Mouse (Mus musculus): ENCODE data around the gene Syncrip.
"Not testable (repeated sequence)": the region's sequence is repeated elsewhere in the genome, so short reads cannot be mapped to it uniquely, and the experiment has no call there.

Gene Syncrip

DNA sequence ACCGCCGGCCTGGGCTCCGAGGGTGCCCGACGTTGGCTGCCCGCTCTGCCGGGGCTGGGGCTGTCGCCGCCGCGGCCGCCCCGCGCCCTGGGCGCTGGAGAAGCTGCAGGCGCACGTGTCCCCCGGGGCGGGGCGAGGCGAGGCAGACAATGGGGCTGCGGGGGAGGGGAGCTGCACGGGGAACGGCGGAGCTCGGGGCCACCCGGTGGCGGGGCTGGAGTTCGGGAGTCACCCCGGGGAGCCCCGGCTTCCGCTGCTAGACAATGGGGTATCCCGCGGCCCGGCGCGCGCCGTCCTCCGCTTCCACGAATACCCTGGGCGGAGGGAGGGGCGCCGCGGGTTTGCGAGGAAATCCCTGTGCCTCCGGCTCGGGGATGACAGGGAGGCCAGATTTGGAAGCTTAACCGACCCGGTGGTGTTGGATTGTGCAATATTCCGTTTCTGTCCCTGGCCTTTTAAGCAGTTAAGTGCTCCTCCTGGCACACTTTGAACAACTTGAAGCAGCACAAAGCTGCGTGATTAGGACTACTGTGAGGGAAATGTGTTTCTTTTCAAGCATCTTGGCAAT, 539 bp upstream of the Syncrip start:
- no peak for DNase-seq (ENCODE audit: extremely low read depth, low read depth, low spot score)

DNA sequence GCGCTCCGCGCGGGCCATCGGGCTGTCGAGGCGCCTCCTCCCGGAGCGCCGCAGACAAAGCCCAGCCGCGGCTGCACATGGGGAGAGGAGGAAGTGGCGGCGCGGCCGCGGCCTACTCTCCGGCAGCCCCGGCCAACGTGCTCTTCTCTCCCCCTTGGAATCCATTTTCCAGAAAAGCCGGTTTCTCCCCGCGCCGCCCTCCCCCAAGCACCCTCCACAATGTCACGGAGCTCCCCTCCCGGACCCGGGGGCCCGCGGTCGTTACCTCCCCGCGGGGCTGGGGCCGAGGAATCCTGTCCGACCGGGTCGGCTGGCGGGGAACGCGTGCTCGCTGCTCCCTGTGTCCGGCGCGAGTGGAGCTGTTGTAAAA, 598 bp downstream of the Syncrip start:
- no peak for DNase-seq (ENCODE audit: extremely low read depth, low read depth, low spot score)

DNA sequence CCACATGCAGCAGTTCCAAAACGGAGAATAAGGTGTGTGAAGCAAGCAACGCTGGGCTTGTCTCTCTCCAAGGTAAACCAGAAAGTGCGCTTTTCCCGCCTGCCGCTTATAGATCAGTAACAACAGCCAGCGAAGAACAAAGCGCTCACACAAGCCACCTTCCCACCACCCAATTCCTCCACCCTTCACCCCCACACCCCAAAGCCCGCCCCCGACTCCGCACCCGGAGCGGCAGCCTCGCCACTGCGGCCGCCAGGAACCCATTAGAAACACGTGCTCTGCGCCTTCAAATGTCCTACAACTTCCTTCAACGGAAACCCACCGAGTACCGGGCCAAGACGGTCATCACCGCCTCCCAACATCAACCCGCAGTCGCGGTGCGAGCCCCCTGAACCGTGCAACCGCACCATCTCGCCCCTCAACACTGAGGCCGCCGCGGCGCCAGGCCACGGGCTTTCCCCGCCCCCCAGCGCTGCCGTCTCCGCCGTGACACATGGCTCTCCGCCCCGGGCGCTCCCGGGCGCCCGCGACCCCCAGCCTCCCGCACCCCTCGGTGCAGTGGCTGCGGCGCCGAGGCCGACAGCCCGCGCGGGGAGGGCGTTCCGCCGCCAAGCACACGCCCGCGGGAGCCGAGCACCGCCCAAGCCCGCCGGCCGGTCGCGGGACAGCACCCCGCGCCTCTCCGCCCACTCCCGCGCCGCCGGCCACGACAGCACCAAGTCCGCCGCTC, 1.1 kb downstream of the Syncrip start:
- no peak for DNase-seq (ENCODE audit: extremely low read depth, low read depth, low spot score)

DNA sequence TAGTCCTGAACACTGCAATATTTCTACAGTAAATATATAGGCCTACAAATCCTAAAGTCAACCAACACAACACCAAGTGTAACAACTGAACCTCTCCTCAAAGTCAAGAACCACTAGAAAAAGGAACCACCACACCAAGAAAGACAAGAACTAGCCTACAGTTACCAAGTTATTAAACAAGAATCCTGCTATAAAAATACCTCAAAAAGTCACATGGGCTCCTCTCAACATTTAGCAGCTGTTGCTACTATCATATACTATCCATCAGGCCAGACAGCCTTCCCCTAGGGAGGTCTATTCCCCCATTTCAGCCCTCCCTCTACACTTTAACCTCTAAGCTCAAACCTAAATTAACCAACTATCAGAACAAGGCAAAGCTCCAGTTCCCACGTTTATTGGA, 2.3 kb downstream of the Syncrip start:
- no peak for DNase-seq (ENCODE audit: extremely low read depth, low read depth, low spot score)

DNA sequence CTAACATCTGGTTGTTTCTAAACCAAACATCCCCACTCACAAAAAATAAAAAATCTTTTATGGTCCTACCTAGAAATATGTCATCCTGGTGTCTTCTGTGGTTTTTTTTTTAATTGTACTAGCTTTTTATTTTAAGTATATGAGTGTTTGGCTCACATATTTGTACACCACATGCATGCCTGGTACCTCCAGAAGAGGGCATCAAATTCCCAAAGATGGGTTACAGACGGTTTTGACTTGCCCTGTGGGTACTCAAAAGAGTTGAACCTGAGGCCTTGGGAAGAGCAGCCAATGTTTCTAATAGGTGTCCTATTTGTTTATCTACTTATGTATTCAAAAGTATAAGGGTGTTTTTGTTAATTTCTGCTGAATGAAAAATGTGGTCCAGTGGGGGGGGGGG, 6.2 kb downstream of the Syncrip start:
- DNase-seq (ENCODE audit: extremely low read depth, low read depth, low spot score): no peak

DNA sequence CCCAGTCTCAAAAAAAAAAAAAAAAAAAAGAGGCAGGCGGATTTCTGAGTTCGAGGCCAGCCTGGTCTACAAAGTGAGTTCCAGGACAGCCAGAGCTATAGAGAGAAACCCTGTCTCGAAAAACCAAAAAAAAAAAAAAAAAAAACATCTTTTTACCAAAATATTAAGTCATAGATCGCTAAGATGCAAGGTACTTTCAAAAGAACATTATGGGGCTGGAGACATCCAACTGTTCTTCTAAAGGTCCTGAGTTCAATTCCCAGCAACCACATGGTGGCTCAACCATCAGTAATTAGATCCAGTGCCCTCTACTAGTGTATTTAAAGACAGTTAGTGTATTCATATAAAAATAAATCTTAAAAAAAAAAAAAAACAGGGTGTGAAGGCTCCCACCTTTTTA, 21.4 kb downstream of the Syncrip start:
- DNase-seq (ENCODE audit: extremely low read depth, low read depth, low spot score): not testable (repeated sequence)

DNA sequence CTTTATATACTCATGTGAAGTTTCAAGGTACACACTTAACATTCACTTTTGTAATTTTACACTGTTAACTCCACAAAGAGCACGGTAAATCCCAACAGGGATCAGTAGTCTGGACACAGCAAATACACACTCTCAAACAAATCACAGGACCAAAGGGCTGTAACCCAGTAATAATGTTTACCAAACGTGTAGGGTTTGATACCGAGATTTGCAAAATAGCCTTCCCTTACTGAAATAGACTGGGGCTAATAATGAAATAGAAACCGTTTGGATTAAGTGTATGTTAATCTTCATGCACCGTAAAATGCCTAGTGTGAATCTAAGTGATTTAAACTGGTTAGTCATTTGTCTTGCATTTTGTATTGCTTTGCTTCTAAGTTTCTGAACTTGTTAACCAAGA, 42.4 kb downstream of the Syncrip start:
- no peak for DNase-seq (ENCODE audit: extremely low read depth, low read depth, low spot score)

DNA sequence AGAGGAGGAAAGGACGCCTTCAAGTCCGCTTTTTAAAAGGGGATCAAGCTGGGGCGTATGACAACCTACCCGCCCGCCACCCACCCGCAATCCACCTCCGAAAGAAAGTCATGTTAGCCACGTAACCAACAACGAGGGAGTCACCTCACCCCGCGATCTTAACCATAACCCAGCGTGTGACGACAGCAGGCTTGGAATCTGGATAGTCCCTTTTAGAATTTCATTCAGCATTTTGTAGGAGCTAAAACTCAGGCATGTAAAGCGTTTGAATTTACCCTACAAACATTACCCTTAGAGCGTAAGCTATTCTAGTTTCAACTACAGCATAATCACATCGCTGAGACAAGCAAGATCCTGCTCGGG, 43.2 kb downstream of the Syncrip start:
- DNase-seq (ENCODE audit: extremely low read depth, low read depth, low spot score): no peak

DNA sequence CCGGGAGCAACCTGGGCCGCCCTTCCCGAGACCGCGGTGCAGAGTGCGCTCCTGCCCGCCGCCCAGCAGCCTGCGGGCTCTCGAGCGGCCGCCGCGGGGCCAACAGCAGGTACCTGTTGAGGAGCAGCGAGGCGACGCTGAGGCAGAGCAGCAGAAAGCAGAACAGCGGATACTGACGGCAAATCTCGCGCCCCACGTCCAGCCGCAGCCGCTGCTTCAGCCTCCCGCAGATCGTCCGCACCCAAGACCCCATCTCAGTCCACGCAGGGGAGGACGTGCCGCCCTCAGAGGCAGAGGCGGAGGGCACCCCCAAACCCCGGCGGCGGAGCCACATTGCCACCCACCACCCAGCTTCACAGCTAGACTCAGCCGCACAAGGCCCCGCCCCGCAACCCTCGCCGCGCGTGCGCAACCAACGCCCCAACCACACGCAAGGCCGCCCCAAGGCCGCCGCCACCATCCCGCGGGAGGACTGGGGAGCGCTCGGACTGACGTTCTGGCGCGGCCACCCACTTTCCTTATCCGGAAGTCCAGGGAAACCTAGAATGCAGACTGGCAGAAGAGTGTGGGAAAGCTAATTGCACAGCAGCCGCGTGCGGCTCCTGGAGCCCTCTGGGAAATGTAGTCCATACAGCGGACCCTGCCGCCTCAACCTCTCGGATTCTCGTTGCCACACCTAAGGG, 43.7 kb downstream of the Syncrip start, which contains the start of gene Snx14:
Gene Snx14, minus strand, starts transcription at position 404 of the 683 bp plus-strand sequence.
- peak; percentile 65 for DNase-seq (ENCODE audit: extremely low read depth, low read depth, low spot score)

DNA sequence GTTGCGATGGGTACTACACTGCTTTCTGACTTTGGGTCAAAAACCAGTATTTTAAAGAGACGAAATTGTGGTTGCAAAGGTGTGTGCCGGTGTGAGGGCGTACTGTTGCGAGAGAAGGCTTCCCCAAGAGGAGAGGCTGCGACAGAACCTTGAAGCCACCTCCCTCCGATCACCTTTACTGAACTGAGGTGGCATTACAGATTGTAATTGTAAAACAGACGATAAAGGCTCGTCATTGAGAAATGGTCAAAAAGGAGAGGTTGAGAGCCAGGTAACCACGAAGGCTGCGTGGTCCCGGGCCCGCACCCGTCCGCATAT, 44.2 kb downstream of the Syncrip start:
- no peak for DNase-seq (ENCODE audit: extremely low read depth, low read depth, low spot score)

DNA sequence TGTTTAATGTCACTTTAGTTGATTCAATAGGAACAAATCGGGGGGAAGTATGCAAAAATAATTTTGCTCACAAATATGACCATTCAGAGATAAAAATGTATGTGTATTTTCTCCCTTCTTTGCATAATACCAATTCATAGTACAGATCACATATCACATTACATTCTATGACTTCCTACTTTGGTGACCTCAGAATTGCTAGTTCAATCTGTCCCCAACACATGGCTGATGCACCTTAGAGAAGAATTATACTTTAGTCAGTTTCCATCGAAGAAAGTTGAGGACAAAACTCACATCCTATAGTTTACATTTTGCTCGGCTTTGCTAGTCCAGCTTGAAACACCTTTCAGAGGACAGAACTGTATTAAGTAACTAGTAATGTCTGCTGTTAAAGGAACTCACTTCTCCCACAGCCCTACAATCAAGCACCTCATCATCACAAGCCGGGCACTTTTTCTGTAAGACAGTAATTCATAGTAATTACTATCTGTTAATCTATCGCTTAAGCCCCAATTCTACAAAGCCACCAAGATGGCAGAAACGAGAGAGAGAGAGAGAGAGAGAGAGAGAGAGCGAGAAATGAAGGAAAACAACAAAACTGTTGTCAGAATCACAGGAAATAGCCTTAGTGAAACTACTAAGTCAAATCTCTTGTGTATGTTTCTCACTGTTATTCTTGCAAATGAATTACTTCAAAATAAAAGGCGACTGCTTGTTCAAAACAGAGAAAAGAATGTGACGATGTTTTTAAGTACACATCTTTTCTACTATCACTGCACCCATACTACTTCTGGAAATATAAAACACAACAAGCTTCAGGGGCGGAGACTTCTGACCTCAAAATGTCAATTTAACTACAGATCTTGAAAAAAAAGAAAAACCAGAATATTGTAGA, 44.8 kb downstream of the Syncrip start:
- no peak for DNase-seq (ENCODE audit: extremely low read depth, low read depth, low spot score)

DNA sequence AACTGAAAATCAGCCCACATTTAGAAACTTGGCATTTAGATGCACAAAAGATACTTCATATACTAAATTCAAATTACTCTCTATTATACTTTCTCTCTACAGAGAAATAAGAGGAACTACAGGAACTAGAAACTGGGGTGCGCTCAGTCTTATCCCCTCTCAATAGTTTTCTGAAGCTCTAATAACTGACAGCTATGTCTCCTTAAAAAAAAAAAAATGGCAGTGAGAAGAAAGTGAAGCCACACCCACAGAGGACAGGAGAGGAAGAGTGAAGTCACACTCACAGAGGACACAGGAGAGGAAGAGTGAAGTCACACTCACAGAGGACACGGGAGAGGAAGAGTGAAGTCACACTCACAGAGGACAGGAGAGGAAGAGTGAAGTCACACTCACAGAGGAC, 58.0 kb downstream of the Syncrip start:
- no peak for DNase-seq (ENCODE audit: extremely low read depth, low read depth, low spot score)

DNA sequence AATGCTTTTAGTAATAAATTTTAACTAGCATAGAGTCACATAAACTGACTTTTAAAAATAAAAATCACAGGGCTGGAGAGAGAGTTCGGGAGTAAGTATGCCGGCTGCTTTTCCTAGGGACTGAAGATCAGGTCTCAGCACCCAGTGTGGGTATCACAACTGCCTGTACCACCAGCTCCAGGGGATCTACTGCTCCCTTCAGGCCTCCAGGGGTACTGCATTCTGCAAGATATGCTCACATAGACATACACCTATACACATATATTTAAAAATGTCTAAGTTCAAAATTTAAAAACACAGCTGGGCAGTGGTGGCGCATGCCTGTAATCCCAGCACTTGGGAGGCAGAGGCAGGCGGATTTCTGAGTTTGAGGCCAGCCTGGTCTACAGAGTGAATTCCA, 59.9 kb downstream of the Syncrip start:
- no peak for DNase-seq (ENCODE audit: extremely low read depth, low read depth, low spot score)

DNA sequence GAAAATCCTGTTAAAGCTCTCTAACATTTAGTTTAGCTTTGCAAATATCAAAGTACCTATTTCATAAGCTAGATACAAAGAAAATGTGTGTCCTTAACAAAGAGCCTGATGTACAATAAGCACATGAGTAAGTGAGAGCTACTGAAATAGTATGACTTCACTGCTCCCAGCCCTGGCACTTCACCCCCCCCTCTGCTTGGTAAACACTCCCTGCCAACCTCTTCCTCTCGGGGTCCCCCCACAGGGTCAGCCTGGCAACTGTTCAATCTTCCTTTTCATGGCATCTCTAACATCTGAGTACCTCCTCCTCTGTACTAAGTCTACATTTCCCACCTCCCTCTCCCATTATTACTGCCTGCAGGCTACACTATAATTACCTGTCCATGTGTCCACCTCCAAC, 65.6 kb downstream of the Syncrip start:
- DNase-seq (ENCODE audit: extremely low read depth, low read depth, low spot score): no peak

DNA sequence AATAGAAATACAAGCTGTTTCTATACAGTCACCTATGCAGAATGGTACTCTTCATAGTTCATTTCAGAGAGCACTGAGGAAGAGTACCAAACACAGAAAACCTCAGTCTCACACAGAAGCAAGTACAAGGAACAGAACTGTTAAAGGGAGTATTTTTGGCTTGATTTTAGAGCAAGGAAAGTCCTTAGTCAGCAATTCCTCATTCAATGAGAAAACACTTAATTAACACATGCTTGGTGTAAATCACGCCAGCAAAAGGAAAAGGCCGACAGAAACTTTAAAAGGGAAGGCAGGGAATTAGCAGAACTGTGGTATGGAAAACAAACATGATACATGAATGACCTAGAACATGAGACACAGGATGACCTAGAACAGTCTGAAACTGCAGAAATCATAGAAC, 72.4 kb downstream of the Syncrip start:
- no peak for DNase-seq (ENCODE audit: extremely low read depth, low read depth, low spot score)

DNA sequence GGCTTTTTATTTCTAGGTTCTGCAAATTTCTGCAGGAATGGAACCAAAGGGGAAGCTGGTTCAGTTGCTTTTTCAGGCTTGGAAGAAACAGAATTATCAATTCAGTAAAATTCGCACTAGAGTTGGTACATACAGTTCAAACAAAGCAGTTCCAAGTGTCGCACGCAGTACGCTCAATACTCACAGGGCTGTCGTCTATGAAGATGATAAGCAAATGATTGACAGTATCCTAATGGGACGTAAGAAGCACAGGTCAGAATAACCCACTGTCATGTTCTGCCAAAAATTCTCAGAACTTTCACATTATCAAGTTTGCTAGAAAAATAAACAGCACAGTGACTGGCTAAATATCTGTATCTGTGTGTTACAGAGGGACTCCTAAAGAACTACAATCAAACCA, 77.9 kb downstream of the Syncrip start:
- DNase-seq (ENCODE audit: extremely low read depth, low read depth, low spot score): no peak

DNA sequence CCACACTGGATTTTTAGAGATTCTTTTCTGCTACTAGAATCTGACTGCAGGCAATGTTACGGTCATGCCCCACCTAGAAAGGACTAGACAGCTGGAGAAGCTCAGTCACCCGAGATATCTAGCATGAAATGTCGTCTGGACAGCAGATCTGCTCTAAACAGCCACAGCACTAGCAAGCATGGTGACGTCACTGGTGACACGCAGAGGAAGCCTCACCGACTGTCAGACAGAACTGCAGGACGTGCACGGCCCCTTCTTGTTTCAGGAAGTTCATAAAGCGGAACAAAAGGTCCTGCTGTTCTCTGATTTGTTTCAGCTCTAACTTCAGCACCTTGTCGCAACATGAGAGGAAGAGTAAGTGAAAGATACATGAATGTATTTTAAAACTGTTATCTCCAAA, 78.3 kb downstream of the Syncrip start:
- no peak for DNase-seq (ENCODE audit: extremely low read depth, low read depth, low spot score)

DNA sequence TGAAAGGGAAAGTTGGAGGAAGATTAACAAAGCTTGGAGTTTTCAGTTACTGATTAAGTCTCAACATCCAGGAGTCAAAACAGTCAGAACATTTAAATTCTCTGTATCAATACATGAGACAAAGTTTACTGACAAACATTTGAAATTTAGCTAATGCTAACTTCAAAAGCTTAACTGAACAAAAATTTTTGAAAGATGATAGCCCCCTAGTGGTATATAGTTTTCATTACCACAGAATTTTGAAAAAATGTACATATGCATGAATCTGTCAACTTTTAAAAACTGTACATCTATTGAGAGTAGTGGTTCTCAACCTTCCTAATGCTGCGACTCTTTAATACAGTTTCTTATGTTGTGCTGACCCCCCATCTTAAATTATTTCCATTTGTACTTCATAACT, 83.9 kb downstream of the Syncrip start:
- DNase-seq (ENCODE audit: extremely low read depth, low read depth, low spot score): no peak
